Mouse (Mus musculus) hindbrain, embryonic 11.5 days (tissue): Measurements from ENCODE around the gene Dydc2. TPM values are rescaled to one million over a fixed set of nuclear protein-coding genes. Genes with fewer than 3 reads are reported as not detected.
"Not testable (repeated sequence)": the region's sequence is repeated elsewhere in the genome, so short reads cannot be mapped to it uniquely, and the experiment has no call there.

Source experiments
- ATAC-seq: fragments of 200-750 bp; cut with Nextera tagmentation; 2 replicates; pipeline ENCODE4 v1.8.0; 2017; ENCODE audit warnings: mild to moderate bottlenecking, moderate TSS enrichment, moderate library complexity; ENCODE audit not compliant: low FRiP score
- DNase-seq: peaks from one replicate; pipeline ENCODE4 v3.0.0-alpha.2; 2015; ENCODE audit warnings: low spot score
- H3K27ac ChIP-seq: fragments of 300-500 bp; sonication (generic); 2 replicates; pipeline ENCODE4 v1.5.1; 2014; ENCODE audit warnings: mild to moderate bottlenecking, low read depth, low read length
- H3K27me3 ChIP-seq: fragments of 300-500 bp; sonication (generic); 2 replicates; pipeline ENCODE4 v1.6.1; 2014; ENCODE audit warnings: mild to moderate bottlenecking, low read length, moderate library complexity, mixed read lengths; ENCODE audit not compliant: control insufficient read depth, insufficient read depth
- H3K36me3 ChIP-seq: fragments of 300-500 bp; sonication (generic); 2 replicates; pipeline ENCODE4 v1.6.1; 2014; ENCODE audit warnings: mild to moderate bottlenecking, low read length, moderate library complexity, mixed read lengths; ENCODE audit not compliant: control insufficient read depth, insufficient read depth
- H3K4me1 ChIP-seq: fragments of 300-500 bp; sonication (generic); replicated peaks from 2 replicates; pipeline ENCODE4 v1.6.1; 2014; ENCODE audit warnings: low read length, mixed read lengths; ENCODE audit not compliant: control insufficient read depth, insufficient read depth
- H3K4me2 ChIP-seq: fragments of 300-500 bp; sonication (generic); replicated peaks from 2 replicates; pipeline ENCODE4 v1.6.1; 2014; ENCODE audit warnings: mild to moderate bottlenecking, low read depth, low read length
- H3K4me3 ChIP-seq: fragments of 300-500 bp; sonication (generic); 2 replicates; pipeline ENCODE4 v1.5.1; 2014; ENCODE audit warnings: low read depth, low read length
- H3K9ac ChIP-seq: fragments of 300-500 bp; sonication (generic); 2 replicates; pipeline ENCODE4 v1.6.1; 2014; ENCODE audit warnings: low read depth, low read length
- H3K9me3 ChIP-seq: fragments of 300-500 bp; sonication (generic); 2 replicates; pipeline ENCODE4 v1.6.1; 2016; ENCODE audit warnings: low read length; ENCODE audit not compliant: control insufficient read depth
- WGBS: fragments of 180-500 bp; shearing (Covaris S2); extraction: QIAGEN DNeasy Blood & Tissue Kit; methylation state at CpG from one replicate; pipeline ENCODE4 v1.1.7; 2014; 5-methylcytosine and 5-hydroxymethylcytosine counted together
- polyA plus RNA-seq: library from polyadenylated mRNA; unstranded; fragments of >200 nt; fragmentation: Nextera tagmentation; extraction: Ambion mirVana; gene quantifications from 2 replicates; pipeline ENCODE4 v1.2.1, GENCODE M21; 2014

Dydc2 gene
- polyA plus RNA-seq, 1 experiment from 2014 or later, result 0.93 TPM

DNA sequence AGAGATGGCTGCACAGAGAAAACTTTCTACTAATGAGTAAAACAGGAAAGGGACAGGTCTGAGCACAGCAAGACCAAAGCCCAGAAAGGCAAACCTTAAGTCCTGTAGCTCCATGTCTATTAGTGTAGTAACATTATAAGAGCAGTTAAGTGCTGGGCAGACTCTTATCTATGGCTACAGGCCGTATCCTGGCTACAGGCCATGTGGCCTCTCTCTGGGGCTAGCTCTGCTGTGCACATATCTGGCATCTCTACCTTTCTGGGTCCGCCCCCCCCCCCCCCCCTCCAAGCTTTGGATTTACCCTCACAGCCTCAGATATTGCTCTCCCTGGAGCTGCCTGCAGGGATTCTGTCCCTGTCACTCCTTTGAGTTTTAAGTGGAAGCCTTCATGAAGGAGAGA is 3.8 kb downstream of the Dydc2 start:
- DNase-seq, result no peak
- Histone ChIP-seq H3K4me3 (no peak overlapping the region), H3K9me3 (no peaks in the 10 kb centered on the region), H3K4me2 (no peak overlapping the region), H3K9ac (no peak overlapping the region), H3K36me3 (no peaks in the 10 kb centered on the region), H3K27ac (no peak overlapping the region), H3K4me1 (no peaks in the 10 kb centered on the region), H3K27me3 (no peaks in the 10 kb centered on the region)
- WGBS, result 52% methylated on average over 2 of the region's 2 CpGs
- no peak for ATAC-seq

- 83% methylated on average over 3 of the region's 4 CpGs for WGBS
- not testable (repeated sequence) for ATAC-seq, H3K9ac ChIP-seq
These were observed 15.8 kb downstream of the Dydc2 start for GRCm38 (mm10) chr14:41053190-41053589.

GRCm38 (mm10) chr14:41052481-41052880 is 16.5 kb downstream of the Dydc2 start:
- H3K36me3 ChIP-seq, result no peaks in the 10 kb centered on the region
- no peak for ATAC-seq
- 80% methylated on average over 5 of the region's 5 CpGs for WGBS
- no peaks in the 10 kb centered on the region for H3K9me3 ChIP-seq
- no peak overlapping the region for H3K4me3 ChIP-seq
- no peaks in the 10 kb centered on the region for H3K4me1 ChIP-seq
- H3K27me3 ChIP-seq, result no peaks in the 10 kb centered on the region
- H3K4me2 ChIP-seq, result no peak overlapping the region
- no peak overlapping the region for H3K27ac ChIP-seq
- peak; percentile 10 for DNase-seq
- H3K9ac ChIP-seq, result no peak overlapping the region

More at GRCm38 (mm10) chr14:41053190-41053589, 15.8 kb downstream of the Dydc2 start:
- H3K4me1 ChIP-seq, DNase-seq, H3K4me2 ChIP-seq, H3K27ac ChIP-seq, H3K27me3 ChIP-seq, H3K36me3 ChIP-seq, H3K9me3 ChIP-seq, H3K4me3 ChIP-seq: not testable (repeated sequence)

- no peak overlapping the region for H3K9ac ChIP-seq
- no peak overlapping the region for H3K4me3 ChIP-seq
- H3K9me3 ChIP-seq, result no peaks in the 10 kb centered on the region
- ATAC-seq (no peak), DNase-seq (no peak)
- no peaks in the 10 kb centered on the region for H3K27me3 ChIP-seq
- no peak overlapping the region for H3K27ac ChIP-seq
- WGBS, result 79% methylated on average over 6 of the region's 6 CpGs
- no peak overlapping the region for H3K4me2 ChIP-seq
- no peaks in the 10 kb centered on the region for H3K4me1 ChIP-seq
- H3K36me3 ChIP-seq, result no peaks in the 10 kb centered on the region
These were observed 18.5 kb downstream of the Dydc2 start for GRCm38 (mm10) chr14:41050471-41050870.

GRCm38 (mm10) chr14:41047402-41047801 is 21.6 kb downstream of the Dydc2 start:
- WGBS, result 83% methylated on average over 2 of the region's 2 CpGs
- Histone ChIP-seq H3K4me1 (no peaks in the 10 kb centered on the region), H3K9ac (no peak overlapping the region), H3K36me3 (no peaks in the 10 kb centered on the region), H3K27ac (no peak overlapping the region), H3K9me3 (no peaks in the 10 kb centered on the region), H3K27me3 (no peaks in the 10 kb centered on the region), H3K4me3 (no peak overlapping the region), H3K4me2 (no peak overlapping the region)
- no peak for DNase-seq
- no peak for ATAC-seq

- Histone ChIP-seq H3K4me1 (no peaks in the 10 kb centered on the region), H3K27me3 (no peaks in the 10 kb centered on the region), H3K9me3 (no peaks in the 10 kb centered on the region), H3K4me3 (no peak overlapping the region), H3K9ac (no peak overlapping the region), H3K27ac (no peak overlapping the region), H3K36me3 (no peaks in the 10 kb centered on the region), H3K4me2 (no peak overlapping the region)
- 37% methylated on average over 6 of the region's 6 CpGs for WGBS
- ATAC-seq, result peak; percentile 79; the same call in 1 of the 2 replicates
- peak; percentile 80 for DNase-seq
These were observed 33.7 kb downstream of the Dydc2 start for GRCm38 (mm10) chr14:41035146-41035798.

GRCm38 (mm10) chr14:41033135-41034110 is 35.6 kb downstream of the Dydc2 start:
- H3K4me2 ChIP-seq, result no peak overlapping the region
- no peaks in the 10 kb centered on the region for H3K27me3 ChIP-seq
- no peaks in the 10 kb centered on the region for H3K36me3 ChIP-seq
- no peaks in the 10 kb centered on the region for H3K9me3 ChIP-seq
- WGBS, result 61% methylated on average over 13 of the region's 13 CpGs
- H3K4me1 ChIP-seq, result no peaks in the 10 kb centered on the region
- no peak overlapping the region for H3K9ac ChIP-seq
- ATAC-seq (peak; percentile 66), DNase-seq (peak; percentile 88)
- H3K4me3 ChIP-seq, result no peak overlapping the region
- H3K27ac ChIP-seq, result no peak overlapping the region

DNA sequence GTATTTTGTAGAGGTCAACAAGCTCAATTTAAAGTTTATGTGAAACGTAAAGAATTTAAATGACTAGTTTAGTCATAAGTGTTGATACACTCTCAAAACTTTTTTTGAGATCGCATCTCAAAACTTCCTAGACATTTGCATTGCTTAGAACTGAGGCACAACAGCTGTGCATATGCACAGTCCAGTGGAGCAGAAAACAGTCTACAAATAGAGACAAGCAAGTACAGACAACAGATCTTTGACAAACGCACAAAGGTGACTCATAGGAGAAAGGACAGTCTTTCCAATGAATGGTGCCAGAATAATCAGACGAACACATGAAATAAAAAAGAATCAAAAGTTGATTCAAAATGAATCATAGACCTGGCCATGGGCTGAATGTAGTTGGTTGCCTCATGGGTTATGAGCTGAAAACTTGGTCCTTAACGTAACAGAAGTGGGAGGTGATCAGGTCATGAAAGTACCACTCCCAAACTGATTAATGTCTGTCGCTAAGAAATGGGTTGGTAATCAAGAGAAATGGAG is 38.0 kb downstream of the Dydc2 start:
- Histone ChIP-seq H3K27ac (no peak overlapping the region), H3K4me1 (no peaks in the 10 kb centered on the region), H3K9ac (no peak overlapping the region), H3K36me3 (no peaks in the 10 kb centered on the region), H3K4me2 (no peak overlapping the region), H3K27me3 (no peaks in the 10 kb centered on the region), H3K4me3 (no peak overlapping the region), H3K9me3 (no peaks in the 10 kb centered on the region)
- WGBS, result 86% methylated on average over 6 of the region's 6 CpGs
- ATAC-seq (no peak), DNase-seq (no peak)
